Mouse (Mus musculus) Muller cell, postnatal 12 days (primary cell): ENCODE measurements around the gene Hist1h2ad.
"Not testable (repeated sequence)": the region's sequence is repeated elsewhere in the genome, so short reads cannot be mapped to it uniquely, and the experiment has no call there.

ENCODE experiments used
- DNase-seq: peaks from one replicate; pipeline ENCODE4 v3.0.0-alpha.2; 2015; ENCODE audit errors: inconsistent ontology term

Hist1h2ad gene

DNA sequence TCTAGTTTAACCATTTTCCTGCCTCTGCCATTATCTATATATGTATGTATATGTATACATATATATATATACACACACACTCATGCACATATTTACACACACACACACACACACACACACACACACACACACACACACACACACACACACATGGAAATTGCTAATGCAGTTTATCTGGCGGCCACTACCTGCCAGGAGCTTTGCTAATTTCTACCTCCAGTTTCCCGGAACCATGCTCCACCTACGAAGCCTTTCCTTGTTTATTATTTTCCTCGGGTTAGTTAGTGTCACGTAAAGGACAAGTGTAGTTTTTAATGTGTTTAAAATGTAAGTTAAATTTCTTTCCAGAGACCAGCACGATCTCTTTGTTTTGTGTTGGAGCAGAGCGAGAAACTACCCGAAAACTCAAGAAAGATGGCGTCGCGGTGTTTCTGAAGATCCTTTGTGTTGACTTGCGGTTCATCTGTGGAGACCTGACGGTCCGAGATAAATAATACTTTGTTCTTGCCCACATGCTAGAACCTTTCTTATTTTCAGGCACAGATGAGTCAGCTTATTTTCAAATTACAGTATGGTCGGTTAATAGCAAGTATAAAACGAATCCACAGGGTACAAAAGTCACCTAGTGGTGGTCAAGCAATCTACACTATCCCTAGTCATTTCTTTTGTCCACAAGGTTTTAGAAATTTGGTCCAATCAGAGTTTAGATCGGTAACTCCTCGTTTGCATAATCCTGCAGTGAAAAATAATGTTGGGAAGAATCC, 11.3 kb upstream of the Hist1h2ad start:
- peak; percentile 85 for DNase-seq

DNA sequence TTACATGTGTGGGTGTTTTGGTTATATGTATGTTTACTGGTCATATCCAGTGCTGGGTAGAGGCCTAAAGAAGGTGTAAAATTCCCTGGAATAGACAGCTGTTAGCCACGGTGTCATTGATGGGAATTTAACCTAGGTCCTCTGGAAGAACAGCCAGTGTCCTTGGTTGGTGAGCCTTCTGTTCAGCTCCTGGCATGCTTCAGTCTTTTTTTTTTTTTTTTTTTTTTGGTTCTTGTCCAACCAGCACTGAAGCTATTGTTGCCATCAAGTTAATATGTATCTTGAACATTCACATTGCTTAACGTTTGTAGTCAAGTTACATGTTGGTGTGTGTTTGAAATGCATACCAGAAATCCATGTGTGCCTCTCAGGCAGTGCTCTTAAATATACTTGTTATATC, 9.7 kb upstream of the Hist1h2ad start:
- no peak for DNase-seq

GRCm38 (mm10) chr13:23570261-23571021, 3.7 kb upstream of the Hist1h2ad start:
- DNase-seq: not testable (repeated sequence)

DNA sequence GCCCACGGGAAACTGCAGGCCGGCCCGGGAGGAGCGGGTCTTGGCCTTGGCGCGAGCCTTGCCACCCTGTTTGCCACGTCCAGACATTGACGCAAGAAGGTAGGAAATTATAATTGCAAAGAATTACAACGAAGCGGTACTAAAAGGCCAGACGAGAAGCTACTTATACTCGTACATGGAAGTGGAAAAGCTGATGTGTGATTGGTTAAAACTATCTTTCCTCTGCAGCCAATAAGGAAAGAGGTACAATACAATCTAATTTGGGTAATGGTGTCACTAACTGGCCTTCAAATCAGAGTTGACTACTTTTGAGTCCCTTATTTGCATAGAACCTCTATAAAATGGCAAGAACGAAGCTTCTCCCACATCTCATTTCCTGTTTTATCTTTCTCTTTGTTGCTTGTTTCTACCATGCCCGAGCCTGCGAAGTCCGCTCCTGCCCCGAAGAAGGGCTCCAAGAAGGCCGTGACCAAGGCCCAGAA, 3.1 kb upstream of the Hist1h2ad start, which contains the start of the genes Hist1h2ae and Hist1h2bg:
Hist1h2ae (minus strand) TSS at position 199 of the 482 bp plus-strand sequence.
Hist1h2bg (plus strand) TSS at position 375 of the 482 bp plus-strand sequence.
- DNase-seq: peak; percentile 96

- not testable (repeated sequence) for DNase-seq
These were observed 2.5 kb upstream of the Hist1h2ad start for GRCm38 (mm10) chr13:23571504-23572217.

GRCm38 (mm10) chr13:23572218-23573033, 1.8 kb upstream of the Hist1h2ad start:
- DNase-seq: no peak

- not testable (repeated sequence) for DNase-seq
These were observed 915 bp upstream of the Hist1h2ad start for GRCm38 (mm10) chr13:23573034-23573897.

DNA sequence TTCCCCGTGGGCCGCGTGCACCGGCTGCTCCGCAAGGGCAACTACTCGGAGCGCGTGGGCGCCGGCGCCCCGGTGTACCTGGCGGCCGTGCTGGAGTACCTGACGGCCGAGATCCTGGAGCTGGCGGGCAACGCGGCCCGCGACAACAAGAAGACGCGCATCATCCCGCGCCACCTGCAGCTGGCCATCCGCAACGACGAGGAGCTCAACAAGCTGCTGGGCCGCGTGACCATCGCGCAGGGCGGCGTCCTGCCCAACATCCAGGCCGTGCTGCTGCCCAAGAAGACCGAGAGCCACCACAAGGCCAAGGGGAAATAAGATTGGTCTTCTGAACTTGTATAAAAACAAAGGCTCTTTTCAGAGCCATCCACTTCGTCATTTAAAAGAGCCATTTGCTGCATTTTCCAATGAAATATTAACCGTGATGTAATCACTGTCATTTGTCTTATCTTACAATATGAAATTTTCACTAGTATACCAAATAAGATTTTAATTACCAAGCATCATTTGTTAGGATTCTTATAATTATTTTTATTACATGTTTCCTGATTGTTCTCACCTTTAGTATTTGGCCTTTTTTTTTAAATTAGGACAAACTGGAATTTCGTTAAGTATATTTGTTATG, 477 bp downstream of the Hist1h2ad start:
- not testable (repeated sequence) for DNase-seq

GRCm38 (mm10) chr13:23575271-23575851, 1.2 kb downstream of the Hist1h2ad start, which contains the start of gene Hist1h3d:
Gene Hist1h3d (plus strand): TSS chr13:23575763.
- DNase-seq: peak; percentile 87

DNA sequence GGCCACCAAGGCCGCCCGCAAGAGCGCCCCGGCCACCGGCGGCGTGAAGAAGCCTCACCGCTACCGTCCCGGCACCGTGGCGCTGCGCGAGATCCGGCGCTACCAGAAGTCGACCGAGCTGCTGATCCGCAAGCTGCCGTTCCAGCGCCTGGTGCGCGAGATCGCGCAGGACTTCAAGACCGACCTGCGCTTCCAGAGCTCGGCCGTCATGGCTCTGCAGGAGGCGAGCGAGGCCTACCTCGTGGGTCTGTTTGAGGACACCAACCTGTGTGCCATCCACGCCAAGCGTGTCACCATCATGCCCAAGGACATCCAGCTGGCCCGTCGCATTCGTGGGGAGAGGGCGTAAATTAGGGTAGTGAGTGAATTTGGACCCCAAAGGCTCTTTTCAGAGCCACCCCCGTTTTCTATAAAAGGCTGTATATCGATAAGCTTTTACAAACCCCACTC, 1.7 kb downstream of the Hist1h2ad start:
- not testable (repeated sequence) for DNase-seq

GRCm38 (mm10) chr13:23576351-23576881, 2.2 kb downstream of the Hist1h2ad start:
- DNase-seq: no peak

GRCm38 (mm10) chr13:23576906-23577639, 2.9 kb downstream of the Hist1h2ad start:
- DNase-seq: no peak

DNA sequence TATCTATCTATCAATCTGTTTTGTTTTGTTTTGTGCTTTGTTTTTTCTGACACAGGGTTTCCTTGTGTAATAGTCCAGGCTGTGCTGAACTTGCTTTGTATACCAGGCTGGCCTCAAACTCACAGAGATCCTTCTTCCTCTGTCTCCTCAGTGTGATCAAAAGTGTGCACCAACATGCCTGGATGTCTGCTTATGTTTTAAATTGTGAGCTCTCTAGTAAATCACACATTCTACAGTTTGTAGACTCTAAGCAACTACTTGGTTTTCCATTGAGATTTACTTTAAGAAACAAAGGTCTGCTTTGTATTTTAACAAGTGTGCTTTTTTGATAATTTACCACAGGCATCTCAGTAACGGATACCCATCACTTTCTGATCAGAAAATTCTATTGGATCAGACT, 3.7 kb downstream of the Hist1h2ad start:
- no peak for DNase-seq

DNA sequence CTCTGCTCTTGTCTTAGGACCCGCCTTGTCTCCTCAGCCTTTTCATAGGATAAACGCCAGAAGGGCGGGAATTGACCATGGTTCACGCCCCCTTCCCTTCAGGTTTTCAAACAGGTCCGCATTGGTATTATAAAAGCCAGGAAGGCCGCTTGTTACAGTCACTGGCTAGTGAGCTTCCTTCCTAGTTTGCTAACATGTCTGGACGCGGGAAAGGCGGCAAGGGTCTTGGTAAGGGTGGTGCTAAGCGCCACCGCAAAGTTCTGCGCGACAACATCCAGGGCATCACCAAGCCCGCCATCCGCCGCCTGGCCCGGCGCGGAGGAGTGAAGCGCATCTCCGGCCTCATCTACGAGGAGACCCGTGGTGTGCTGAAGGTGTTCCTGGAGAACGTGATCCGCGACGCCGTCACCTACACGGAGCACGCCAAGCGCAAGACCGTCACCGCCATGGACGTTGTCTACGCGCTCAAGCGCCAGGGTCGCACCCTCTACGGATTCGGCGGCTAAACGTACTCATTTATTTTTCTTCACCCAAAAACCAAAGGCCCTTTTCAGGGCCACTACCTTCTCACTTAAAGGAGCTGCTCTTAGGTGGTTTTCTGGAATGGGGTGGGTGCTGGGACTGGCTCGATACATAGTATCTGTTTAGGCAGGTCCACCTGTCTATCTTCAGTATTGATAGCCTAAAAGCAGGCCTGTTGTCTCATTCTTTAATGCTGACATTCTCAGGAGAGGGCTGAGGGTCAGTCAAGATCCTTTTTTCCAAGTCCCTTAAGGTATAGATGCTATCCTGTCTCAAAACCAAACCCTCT, 7.4 kb downstream of the Hist1h2ad start, which contains the start of gene Hist1h4d:
Hist1h4d (plus strand) TSS at position 191 of the 811 bp plus-strand sequence.
- peak; percentile 96 for DNase-seq

DNA sequence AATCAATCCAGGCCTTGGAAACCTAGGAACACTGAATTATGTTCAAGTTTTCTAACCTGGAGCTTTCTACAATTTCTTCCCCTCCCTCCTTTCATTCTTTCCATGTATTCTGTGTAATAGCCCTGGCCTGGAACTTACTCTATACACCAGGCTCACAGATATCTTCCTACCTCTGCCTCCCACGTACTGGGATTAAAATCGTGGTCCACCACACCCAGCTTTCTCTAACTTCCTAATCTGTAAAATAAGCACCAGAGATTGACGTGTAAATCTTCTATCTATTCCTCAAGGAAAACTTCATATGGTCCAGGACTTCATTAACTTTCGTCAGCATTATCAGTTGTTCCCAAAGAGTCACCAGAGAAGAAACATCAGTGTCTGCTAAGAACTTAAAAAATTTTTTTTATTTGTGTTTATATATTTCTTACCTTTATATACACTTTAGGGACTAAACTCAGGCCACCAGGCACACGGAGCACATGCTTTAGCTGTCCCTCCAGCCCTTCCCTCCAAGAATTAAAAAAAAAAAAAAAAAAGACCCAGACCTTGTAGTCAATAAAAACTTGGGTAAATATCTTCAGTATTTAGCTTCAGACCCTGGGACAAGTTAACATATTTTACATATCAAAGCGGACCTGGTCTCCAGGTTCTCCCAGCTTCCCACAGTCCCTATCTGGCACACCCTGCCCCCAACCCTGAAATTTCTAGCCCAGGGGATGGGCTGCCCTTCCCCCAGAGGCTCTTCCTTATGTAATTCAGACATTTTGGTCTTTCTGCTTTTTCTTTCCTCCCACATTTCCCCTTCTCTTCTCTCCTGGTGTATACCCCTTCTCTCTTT, 8.3 kb downstream of the Hist1h2ad start:
- DNase-seq: no peak

DNA sequence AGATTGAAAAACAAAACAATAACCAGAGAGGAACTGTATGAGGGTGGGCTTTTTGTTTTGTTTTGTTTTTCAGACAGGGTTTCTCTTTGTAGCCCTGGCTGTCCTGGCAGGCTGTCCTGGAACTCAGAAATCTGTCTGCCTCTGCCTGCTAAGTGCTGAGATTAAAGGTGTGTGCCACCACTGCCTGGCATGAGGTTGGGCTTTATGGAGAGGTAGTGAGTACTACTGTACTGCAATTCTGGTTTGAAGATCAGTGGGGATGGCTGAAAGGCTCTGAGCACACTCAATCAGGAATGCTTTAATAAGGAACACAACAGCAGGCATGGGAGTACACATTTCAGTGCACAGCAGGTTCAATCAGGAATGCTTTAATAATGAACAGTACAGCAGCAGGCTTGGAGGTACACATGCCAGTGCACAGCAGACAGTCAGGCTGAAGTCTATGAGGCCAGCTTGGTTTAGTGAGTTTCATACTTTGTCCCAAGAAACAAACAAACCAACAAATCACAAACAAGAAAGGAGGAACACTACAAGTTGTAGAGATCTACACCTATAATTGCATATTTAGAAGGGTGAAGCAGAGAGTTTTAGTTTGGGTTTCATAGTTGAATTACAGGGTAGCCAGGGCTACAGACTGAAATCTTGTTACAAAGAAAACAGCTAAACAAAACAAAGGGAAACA, 9.3 kb downstream of the Hist1h2ad start:
- no peak for DNase-seq
